Mouse (Mus musculus) brown adipose tissue, adult 24 weeks (tissue): ENCODE data around the gene Itgb1bp1. TPM values are rescaled to one million over a fixed set of nuclear protein-coding genes. Genes with fewer than 3 reads are reported as not detected.

Experiments used
- H3K27ac ChIP-seq: fragments of 200-500 bp; replicated peaks from 2 replicates; pipeline ENCODE4 v1.5.1; 2012; ENCODE audit warnings: low read depth, mild to moderate bottlenecking, low read length
- H3K4me1 ChIP-seq: fragments of 200-500 bp; 2 replicates; pipeline ENCODE4 v1.6.1; 2012; ENCODE audit warnings: low read length, mixed read lengths; ENCODE audit not compliant: control insufficient read depth, insufficient read depth, insufficient read length
- H3K4me3 ChIP-seq: fragments of 200-500 bp; 2 replicates; pipeline ENCODE4 v1.5.1; 2012; ENCODE audit warnings: low read depth, mild to moderate bottlenecking, low read length, moderate library complexity; ENCODE audit not compliant: insufficient read depth
- polyA plus RNA-seq: library from polyadenylated mRNA; stranded (reverse); fragments of >200 nt; gene quantifications from 2 replicates; pipeline ENCODE4 v1.2.4, GENCODE M21; 2012; ENCODE audit not compliant: missing spikeins, insufficient read depth, insufficient read length

Itgb1bp1 gene
- polyA plus RNA-seq, 1 experiment: 56.6 TPM

- no peak overlapping the region for H3K4me3 ChIP-seq
- no peak overlapping the region for H3K27ac ChIP-seq
- no peaks in the 10 kb centered on the region for H3K4me1 ChIP-seq
Observed at GRCm38 (mm10) chr12:21241965-21242364, 44.1 kb downstream of the Itgb1bp1 start.

GRCm38 (mm10) chr12:21234560-21234959, 51.5 kb downstream of the Itgb1bp1 start:
- no peaks in the 10 kb centered on the region for H3K4me1 ChIP-seq
- no peak overlapping the region for H3K4me3 ChIP-seq
- H3K27ac ChIP-seq: no peak overlapping the region

GRCm38 (mm10) chr12:21233727-21234126, 52.4 kb downstream of the Itgb1bp1 start:
- Histone ChIP-seq H3K4me1 (no peaks in the 10 kb centered on the region), H3K27ac (no peak overlapping the region), H3K4me3 (no peak overlapping the region)

GRCm38 (mm10) chr12:21229076-21229918, 56.8 kb downstream of the Itgb1bp1 start:
- no peak overlapping the region for H3K27ac ChIP-seq
- no peak overlapping the region for H3K4me3 ChIP-seq
- H3K4me1 ChIP-seq: peaks cover 10% of the 10 kb centered on the region

- H3K27ac ChIP-seq: no peak overlapping the region
- no peak overlapping the region for H3K4me3 ChIP-seq
- H3K4me1 ChIP-seq: peaks cover 10% of the 10 kb centered on the region
Observed at GRCm38 (mm10) chr12:21228650-21229049, 57.4 kb downstream of the Itgb1bp1 start.

- Histone ChIP-seq H3K4me3 (no peak overlapping the region), H3K27ac (peak overlapping the region; percentile 29), H3K4me1 (peaks cover 10% of the 10 kb centered on the region)
Observed at GRCm38 (mm10) chr12:21227076-21227980, 58.8 kb downstream of the Itgb1bp1 start.

GRCm38 (mm10) chr12:21226316-21226715, 59.8 kb downstream of the Itgb1bp1 start:
- Histone ChIP-seq H3K4me3 (no peak overlapping the region), H3K4me1 (peaks cover 10% of the 10 kb centered on the region), H3K27ac (no peak overlapping the region)

- Histone ChIP-seq H3K27ac (no peak overlapping the region), H3K4me1 (peaks cover 10% of the 10 kb centered on the region), H3K4me3 (no peak overlapping the region)
Observed at GRCm38 (mm10) chr12:21225358-21225757, 60.7 kb downstream of the Itgb1bp1 start.

- H3K27ac ChIP-seq: no peak overlapping the region
- H3K4me3 ChIP-seq: no peak overlapping the region
- H3K4me1 ChIP-seq: peaks cover 10% of the 10 kb centered on the region
Observed at GRCm38 (mm10) chr12:21223923-21224322, 62.2 kb downstream of the Itgb1bp1 start.

GRCm38 (mm10) chr12:21220596-21220995, 65.5 kb downstream of the Itgb1bp1 start:
- Histone ChIP-seq H3K4me1 (no peaks in the 10 kb centered on the region), H3K27ac (no peak overlapping the region), H3K4me3 (no peak overlapping the region)

GRCm38 (mm10) chr12:21217776-21218444, 68.2 kb downstream of the Itgb1bp1 start:
- no peak overlapping the region for H3K4me3 ChIP-seq
- no peak overlapping the region for H3K27ac ChIP-seq
- no peaks in the 10 kb centered on the region for H3K4me1 ChIP-seq

GRCm38 (mm10) chr12:21214551-21215165, 71.4 kb downstream of the Itgb1bp1 start:
- Histone ChIP-seq H3K4me1 (no peaks in the 10 kb centered on the region), H3K4me3 (no peak overlapping the region), H3K27ac (no peak overlapping the region)

GRCm38 (mm10) chr12:21212876-21213275, 73.2 kb downstream of the Itgb1bp1 start:
- H3K4me3 ChIP-seq: no peak overlapping the region
- no peaks in the 10 kb centered on the region for H3K4me1 ChIP-seq
- H3K27ac ChIP-seq: no peak overlapping the region

- no peak overlapping the region for H3K27ac ChIP-seq
- H3K4me1 ChIP-seq: 0 out of 2 replicates have a peak, but pooled peaks cover 4% of the 10 kb centered on the region
- H3K4me3 ChIP-seq: no peak overlapping the region
Observed at GRCm38 (mm10) chr12:21209273-21209672, 76.8 kb downstream of the Itgb1bp1 start.
